Mouse (Mus musculus) right cerebral cortex, postnatal 36 days (tissue): ENCODE results near the gene Sar1a.

Experiments
- DNase-seq, 2 experiments: peaks; one replicate each; pipeline ENCODE4 v3.0.0; 2022; ENCODE audit warnings: low spot score in 2 of 2, mixed read lengths in 1 of 2

Gene Sar1a

GRCm38 (mm10) chr10:61679545-61679944 lies 554 bp upstream of the Sar1a start:
- DNase-seq: no peak

DNA sequence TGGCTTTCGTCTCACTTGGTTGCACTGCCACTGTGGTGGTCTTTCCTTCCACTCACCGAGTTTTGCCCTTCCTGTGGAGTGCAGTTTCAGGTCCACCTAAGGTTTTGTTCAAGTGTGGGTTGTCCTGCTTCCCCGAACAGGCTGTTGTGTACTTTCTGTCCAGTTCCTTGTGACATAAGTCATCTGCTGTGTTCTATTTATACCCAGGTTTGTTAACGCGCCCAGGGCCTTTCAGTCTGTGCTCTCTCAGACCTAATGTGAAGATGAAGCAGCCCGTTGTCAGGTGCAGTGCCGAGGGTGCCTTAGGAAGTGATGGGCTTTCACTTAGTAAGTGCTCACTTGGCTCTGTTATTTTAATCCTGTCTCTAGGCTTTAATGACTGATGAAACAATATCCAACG lies 9.3 kb downstream of the Sar1a start:
- no peak for DNase-seq

DNA sequence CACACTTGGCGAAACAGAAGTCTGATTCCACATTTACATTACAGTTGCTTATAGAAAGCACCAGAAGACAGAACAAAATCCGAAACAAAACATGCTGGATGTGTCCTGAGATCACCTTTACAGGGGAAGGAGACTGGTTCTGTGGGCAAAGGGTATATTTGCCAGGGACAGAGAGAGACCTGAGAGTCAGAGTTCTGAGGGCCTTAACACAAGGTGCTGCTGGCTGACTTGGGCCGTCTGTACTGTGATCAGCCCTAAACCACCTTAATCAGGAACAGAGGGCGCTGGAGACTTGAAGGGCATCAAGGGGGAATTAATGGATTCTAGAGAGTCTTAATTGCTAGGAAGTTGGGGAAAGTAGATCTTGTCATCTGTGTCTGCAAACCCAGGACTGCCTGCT lies 13.5 kb downstream of the Sar1a start:
- no peak for DNase-seq

- DNase-seq: peak; percentile 97
Observed at GRCm38 (mm10) chr10:61694870-61695670, 15.0 kb downstream of the Sar1a start, which contains the start of gene Tysnd1. Gene Tysnd1 (plus strand): TSS chr10:61695514.

DNA sequence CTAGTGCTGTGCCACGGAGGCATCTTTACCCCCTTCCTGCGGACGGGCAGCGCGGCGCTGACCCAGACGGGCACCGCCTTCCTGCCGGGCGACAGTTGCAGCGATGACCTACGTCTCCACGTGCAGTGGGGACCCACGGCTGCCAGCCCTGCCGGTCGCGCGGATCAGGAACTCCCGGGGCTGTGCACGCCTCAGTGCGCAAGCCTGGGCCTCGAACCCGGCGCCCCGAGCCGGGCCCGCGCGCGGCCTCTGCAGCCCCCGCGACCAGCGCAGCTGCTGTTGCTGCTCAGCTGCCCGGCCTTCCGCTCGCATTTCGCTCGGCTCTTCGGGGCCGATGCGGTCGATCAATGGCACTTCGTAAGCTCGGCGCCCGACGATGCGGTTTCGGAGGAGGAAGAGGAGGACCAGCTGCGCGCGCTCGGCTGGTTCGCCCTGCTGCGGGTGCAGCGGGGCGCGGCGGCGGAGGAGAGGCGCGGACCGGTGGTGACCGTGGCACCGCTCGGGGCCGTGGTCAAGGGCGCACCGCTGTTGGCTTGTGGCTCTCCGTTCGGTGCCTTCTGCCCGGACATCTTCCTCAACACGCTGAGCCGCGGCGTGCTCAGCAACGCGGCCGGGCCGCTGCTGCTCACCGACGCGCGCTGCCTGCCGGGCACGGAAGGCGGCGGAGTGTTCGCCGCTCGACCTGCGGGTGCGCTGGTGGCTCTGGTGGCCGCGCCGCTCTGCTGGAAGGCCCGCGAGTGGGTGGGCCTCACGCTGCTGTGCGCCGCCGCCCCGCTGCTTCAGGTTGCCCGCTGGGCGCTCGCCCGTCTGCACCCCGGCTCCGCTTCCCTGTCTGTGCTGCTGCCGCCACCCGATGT lies 15.8 kb downstream of the Sar1a start:
- no peak for DNase-seq

- no peak for DNase-seq
Observed at GRCm38 (mm10) chr10:61696560-61696823, 16.4 kb downstream of the Sar1a start.

DNA sequence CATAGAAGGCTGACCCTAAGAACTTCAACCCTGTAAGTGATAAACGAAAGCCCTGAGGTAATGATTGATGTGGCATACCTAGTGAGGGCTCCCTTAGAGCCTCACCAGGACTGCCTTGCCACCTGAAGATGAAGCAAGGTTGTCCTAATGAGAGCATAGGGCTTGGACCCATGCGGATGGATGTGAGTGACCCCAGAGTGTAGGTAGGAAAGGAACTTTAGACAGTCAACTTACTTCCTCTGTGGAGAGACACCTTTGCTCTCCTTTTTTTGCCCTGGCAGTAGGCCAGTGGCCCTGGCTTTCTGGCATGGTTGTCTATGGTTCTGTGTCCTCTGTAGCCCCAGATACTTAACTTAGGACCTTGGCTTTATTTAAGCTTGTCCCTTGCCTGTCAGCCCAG lies 16.9 kb downstream of the Sar1a start:
- DNase-seq: no peak

- DNase-seq: no peak
Observed at GRCm38 (mm10) chr10:61704663-61705062, 24.6 kb downstream of the Sar1a start.

DNA sequence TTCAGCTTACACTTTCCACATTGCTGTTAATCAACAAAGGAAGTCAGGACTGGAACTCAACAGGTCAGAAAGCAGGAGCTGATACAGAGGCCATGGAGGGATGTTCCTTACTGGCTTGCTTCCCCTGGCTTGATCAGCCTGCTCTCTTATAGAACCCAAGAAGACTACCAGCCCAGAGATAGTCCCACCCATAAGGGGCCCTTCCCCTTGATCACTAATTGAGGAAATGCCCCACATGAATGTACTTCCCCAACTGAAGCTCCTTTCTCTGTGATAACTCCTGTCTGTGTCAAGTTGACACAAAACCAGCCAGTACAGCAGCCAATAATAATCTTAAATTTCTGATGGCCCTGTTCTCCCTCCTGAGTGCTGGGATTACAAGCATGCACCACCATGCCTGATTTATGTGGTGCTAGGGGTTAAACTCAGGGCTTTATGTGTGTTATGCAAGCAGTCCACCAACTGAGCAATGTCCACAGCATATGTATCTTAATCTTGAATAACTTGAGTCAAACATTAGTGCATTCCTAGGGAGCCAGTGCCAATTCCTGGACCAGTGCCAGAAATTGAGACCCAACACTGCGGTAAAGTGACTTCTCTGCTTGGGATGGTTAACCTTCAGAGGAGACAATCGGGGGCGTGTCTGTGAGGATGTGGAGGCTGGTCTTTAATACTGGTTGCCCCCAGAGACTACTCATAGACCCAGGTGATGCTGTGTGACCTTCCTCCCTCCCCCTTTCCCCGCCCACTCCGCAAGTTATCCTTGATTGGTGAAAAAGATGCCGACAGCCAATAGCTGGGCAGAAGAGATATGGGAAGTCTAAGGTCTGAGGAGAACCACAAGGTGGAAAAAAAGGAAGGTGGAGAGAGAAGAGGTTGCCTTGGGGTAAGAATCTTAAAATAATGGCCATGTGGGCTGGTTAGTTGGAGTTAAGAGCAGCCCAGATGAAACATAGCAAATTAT lies 26.6 kb downstream of the Sar1a start:
- no peak for DNase-seq

- no peak for DNase-seq
Observed at GRCm38 (mm10) chr10:61713601-61714000, 33.5 kb downstream of the Sar1a start.

DNA sequence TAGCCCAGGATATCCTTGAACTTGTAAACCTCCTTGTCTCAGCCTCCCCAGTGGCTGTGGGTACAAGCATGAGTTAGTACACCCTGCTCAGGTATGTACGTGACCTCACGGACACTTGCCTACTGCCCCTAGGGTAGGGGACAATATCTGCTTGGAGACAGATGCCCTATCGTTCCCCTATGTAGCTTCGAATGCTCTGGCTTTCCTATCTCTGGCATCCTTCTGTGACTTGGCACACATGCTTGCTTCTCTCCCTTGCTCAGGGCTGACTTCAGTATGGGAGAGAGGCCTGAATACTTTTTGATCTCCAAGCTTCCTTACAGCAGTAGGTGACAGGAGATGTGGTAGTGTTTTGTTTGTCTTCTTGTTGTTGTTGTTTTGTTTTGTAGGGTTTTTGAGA lies 34.0 kb downstream of the Sar1a start:
- no peak for DNase-seq

DNA sequence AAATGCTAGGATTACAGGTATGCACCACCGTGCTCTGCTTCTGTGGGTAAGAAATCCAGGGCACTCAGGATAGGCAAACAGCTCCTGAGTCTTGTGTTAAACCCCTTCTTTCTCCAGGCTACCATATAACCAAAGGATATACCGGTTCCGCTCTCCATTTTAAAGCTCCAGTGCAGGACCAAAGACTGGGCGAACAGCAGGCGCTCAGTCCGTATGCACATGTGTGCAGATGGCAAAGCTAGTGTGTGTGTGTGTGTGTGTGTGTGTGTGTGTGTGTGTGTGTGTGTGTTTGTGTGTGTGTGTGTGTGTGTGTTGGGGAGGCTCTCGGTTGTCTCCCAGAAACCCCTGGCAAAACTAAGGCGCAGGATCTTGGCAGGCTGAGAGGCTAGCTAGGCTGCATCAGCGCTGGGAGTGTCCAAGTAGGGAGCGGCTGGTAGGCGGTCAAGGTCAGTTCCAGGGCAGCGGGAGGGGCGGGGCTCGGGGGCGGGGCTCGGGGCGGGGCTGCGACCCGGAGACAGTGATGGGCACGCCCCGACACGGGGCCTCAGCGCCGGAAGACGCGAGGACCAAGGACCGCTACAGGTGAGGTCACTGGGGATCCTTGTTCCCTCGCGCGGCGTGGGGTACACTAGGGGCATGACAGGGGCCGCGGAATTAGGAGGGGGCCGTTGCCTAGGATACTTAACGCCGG lies 34.8 kb downstream of the Sar1a start, which contains the start of gene Aifm2:
Gene Aifm2, plus strand, starts transcription at position 493 of the 691 bp plus-strand sequence.
- no peak for DNase-seq

DNA sequence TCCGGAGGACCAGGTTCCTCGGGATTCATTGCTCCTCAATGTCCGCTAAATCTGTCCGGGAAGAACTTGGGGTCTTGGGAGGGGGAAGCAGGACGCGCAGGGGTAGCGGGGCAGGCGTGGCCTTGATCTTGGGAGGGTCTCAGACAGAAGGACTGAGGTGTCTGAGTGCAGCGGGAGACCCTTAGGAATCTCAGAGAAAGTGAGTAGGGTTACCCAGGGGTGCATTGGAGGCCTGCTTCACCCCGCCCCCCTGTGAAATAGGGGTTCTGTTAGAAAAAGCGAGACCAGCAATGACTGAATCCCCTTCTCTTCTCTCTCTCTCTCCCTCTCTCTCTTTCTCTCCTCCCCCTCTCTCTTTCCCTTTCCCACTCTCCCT lies 35.4 kb downstream of the Sar1a start:
- DNase-seq: no peak

GRCm38 (mm10) chr10:61715996-61716864 lies 36.1 kb downstream of the Sar1a start:
- no peak for DNase-seq

DNA sequence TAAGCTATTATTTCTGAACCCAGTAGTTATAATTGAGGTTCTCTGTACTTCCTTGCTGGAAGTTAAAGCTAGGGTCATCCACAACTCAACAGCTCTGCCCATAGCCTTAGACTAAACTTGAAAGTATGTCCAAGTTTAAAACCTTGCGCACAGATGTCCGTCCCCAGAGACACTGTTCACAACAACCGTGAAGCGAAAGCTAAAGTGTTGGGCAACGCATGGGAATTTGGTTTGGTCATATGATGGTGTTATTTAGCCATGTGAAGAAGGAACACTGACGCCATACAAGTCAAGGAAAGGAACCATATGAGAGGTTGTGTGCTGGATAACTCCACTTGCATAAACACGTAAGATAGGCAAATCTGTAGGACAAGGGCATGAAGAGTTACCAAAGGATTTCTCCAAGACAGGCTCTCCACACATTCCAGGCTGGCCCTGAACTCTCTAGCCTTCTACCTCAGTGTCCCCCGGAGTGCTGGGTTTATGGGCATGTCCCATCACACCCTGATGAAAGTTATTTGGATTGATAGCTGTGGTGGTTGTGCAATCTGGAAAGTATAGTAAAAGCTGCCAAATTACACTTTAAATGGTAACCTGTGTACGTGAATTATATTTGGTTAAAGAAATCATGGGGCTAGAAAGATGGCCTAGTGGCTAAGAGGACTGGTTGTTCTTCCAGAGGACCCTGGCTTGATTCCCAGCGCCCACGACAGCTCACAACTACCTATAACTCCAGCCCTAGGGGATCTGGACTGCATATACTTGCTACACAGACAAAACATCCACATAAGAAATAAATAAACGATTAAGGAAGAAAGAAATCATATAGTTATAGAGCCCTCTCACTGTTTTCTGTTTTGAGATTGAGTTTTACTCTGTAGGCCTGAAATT lies 37.6 kb downstream of the Sar1a start:
- no peak for DNase-seq

GRCm38 (mm10) chr10:61720331-61720730 lies 40.2 kb downstream of the Sar1a start:
- no peak for DNase-seq

GRCm38 (mm10) chr10:61722215-61722614 lies 42.1 kb downstream of the Sar1a start:
- no peak for DNase-seq

GRCm38 (mm10) chr10:61723271-61723670 lies 43.2 kb downstream of the Sar1a start:
- DNase-seq: no peak

DNA sequence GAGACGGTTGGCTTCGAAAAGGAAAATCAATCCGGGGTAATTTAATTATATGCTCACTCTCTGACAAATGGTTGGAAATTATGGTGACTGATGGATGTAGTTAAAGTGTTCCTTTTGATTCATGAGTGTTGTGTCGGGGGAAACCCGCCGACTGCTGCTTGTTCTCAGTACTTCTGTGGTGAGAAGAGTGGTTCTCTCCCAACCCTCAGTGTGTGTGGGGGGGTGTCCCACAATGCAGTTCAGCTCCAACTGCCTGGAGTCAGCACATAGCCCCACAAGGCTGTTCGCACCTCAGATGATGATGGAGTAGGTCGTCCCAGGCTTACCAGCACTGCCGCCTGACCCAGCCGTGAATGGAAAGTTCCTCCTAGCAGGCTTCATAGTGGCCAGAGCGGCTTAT lies 49.1 kb downstream of the Sar1a start:
- peak in 1 of 2 experiments; percentile 9 for DNase-seq
